Mouse (Mus musculus): ENCODE measurements around the gene Arhgap30.

DNA sequence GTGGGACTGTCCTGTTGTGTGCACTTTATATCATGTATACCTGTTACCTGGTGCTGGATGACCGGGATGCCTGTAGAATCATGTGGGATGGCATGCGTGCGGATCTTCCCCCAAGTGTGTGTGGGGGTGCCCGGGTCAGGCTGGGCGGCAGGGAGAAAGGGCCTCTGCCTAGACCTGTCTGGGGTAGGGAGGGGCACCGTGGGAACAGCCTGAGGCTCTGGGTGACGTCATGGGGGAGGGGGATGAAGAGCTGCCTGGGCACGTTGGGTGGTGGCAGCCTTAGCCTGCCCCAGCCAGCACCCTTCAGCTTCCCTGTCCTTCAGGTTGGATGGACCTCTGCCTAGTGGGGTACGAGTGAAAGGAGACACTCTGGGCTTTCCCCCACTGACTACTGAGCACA, 4.4 kb upstream of the Arhgap30 start:
- TF ChIP-seq CEBPB (IDR thresholded peaks at IDR 0.05; ENCODE audit: insufficient read depth, poor library complexity, severe bottlenecking) = no peak
- TF ChIP-seq TCF3 (IDR thresholded peaks at IDR 0.05; ENCODE audit: insufficient read length, low read depth) = no peak
- no peak for TF ChIP-seq TCF12 (IDR thresholded peaks at IDR 0.05; ENCODE audit: insufficient read depth, poor library complexity, severe bottlenecking)
- no peak for TF ChIP-seq POLR2A (IDR thresholded peaks at IDR 0.05; ENCODE audit: insufficient read length, low read depth)
- TF ChIP-seq USF1 (IDR thresholded peaks at IDR 0.05; ENCODE audit: low read depth) = no peak
- no peak for TF ChIP-seq POLR2AphosphoS2 (IDR thresholded peaks at IDR 0.05; ENCODE audit: insufficient read length, low read depth)
- no peak for TF ChIP-seq MYOG (IDR thresholded peaks at IDR 0.05; ENCODE audit: control insufficient read depth in 1 of 3, insufficient read depth in 1 of 3, insufficient read length in 2 of 3, low read depth in 2 of 3)

All from myocyte (in vitro differentiated cells).